Mouse (Mus musculus): ENCODE measurements at regions not wholly inside any gene's neighbourhood (a gene's known extent, or its start where the extent isn't known, plus 50 kb on each side); places are given as distances from the start of the nearest gene placed in this dataset.

- TF ChIP-seq CTCF (IDR thresholded peaks at IDR 0.05; ENCODE audit: borderline replicate concordance, insufficient read depth, low read length) = no peak
- TF ChIP-seq POLR2A (IDR thresholded peaks at IDR 0.05; ENCODE audit: low read depth, low read length) = no peak
Measured at GRCm38 (mm10) chr15:68556133-68556532, 2055.4 kb upstream of the Lrrc6 start.

All from embryonic fibroblast, embryonic 13.5 days (primary cell).